Mouse (Mus musculus) adrenal gland, adult 18-20 months (tissue): ENCODE measurements at regions not wholly inside any gene's neighbourhood (a gene's known extent, or its start where the extent isn't known, plus 50 kb on each side); places are given as distances from the start of the nearest gene placed in this dataset.

Source experiments
- DNase-seq, 2 experiments: peaks; one replicate each; pipeline ENCODE4 v3.0.0; 2021 to 2022; ENCODE audit warnings: low spot score in 2 of 2

DNA sequence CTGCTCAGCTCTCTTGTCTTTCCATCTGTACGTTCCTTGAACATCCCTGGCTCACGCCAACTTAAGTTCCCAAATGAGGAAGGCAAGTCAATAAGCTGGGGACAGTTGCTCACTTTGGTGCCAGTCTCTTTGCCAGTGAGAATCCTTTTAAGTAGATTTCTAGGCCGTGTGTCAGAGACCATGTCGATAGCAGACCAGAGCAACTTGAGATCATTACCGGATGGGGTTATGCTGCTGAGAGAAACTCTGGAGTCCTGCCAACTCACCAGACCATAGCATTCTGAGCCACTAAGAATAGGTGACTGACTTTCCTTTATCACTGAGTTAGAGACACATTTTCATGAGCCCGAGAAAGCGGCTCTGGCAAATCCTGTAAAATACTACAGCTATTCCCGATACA lies 123.5 kb upstream of the Ado start:
- DNase-seq: no peak

- DNase-seq: no peak
These were observed 120.3 kb upstream of the Ado start for GRCm38 (mm10) chr10:67669066-67669465.

GRCm38 (mm10) chr10:67663028-67663427 lies 114.3 kb upstream of the Ado start:
- DNase-seq: no peak

GRCm38 (mm10) chr10:67661666-67662065 lies 112.9 kb upstream of the Ado start:
- no peak for DNase-seq

- no peak for DNase-seq
These were observed 109.3 kb upstream of the Ado start for GRCm38 (mm10) chr10:67658005-67658545.

DNA sequence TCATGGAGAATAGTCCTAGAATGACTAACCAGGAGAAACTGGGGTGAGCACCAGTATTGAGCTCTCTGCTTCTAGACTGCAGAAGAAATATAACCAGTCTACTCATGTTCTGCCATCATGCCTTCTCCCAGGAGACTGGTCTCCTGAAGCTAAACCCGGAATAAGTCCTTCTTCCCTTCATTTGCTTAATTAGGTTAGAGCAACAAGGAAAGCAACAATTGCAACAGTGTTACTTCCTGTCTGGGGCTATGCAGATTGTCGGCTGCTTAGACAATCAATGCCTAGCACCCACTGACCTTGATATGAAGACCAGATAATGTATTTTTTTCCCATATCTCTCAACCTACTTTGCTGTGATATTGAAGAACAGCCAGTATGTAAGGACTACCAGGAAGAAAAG lies 108.5 kb upstream of the Ado start:
- DNase-seq: no peak

GRCm38 (mm10) chr10:67654518-67654917 lies 105.8 kb upstream of the Ado start:
- no peak for DNase-seq

DNA sequence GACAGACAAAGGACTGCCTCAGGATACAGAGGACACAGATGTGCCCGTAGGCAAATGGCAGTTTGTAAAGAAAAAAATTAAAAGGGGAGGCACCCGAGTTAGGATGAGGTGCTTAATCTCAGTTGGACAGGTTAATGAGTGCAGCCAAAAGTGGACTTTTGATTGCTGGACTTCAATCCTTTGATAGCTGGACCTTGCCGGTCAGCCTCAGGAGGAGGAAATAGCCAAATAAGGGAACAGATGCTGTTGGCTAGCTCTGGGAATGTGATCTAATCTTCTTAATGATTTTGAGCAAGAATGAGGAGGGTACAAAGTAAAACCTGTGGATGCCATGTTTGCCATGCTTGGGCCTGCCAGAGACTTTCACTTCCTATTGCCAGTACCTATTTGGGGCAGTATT lies 103.5 kb upstream of the Ado start:
- DNase-seq: no peak

GRCm38 (mm10) chr10:67651386-67651785 lies 102.6 kb upstream of the Ado start:
- DNase-seq: no peak

GRCm38 (mm10) chr10:67647777-67648727 lies 99.3 kb upstream of the Ado start:
- DNase-seq: peak; percentile 22 to 31

DNA sequence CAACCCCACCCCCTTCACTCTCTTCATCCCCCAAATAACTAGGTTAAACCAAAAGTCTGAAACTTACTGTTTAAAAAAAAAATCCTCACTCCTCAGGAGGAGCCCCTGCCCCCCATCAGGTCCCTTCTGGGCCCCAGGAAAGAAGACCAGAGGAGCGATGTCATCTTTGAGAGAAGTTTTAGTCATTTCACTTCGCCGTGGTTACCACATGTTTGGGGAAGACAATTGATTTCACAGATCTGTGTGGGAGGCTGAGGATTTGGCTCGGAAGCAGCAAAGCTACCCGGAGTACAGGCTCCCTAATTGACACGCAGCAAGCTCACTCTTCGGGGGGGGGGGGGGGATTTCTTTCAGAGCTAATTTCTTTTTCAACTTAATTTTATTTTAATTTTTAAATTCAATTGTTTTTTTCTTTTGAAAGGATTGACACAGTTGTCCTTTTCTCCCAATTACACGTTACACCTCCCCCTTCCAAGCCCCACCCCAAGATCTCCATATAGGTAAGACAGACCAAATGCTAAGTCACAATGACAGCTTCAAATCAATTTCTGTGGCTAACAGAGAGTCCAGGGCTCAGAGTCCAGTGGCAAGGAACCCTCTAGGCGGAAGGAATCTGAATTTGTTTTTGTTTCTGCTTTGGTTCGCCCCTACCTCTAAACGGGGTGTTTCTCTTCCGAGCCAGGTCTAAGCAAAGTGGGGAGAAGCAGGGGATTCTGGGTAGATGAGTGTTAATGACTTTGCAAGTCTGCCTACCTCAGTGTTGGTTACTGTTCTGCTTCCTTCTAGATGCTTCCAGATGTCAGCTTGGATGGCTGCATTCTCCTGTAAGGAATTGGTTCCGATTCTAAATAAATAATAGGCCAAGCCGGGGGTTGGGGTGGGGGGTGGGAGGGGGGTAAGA lies 98.2 kb upstream of the Ado start:
- no peak for DNase-seq

DNA sequence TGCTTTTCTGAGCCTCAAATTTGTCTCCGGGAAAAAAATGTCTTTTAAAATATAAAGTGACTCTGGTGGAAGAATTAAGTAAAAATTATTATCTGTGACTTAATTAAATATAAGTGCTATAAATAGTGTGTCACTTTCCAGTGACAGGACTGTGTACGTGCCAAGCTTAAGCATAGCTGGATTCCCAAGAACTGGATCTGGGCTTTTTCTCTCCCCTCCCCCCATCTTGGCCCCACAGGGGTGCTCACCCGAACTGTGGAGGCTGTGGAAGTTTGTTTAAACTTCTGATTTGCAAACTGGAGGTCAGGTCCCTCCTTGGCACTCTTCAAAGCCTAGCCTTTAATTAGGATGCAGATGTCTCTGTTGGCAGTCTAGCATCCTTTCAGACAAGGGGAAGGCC lies 97.1 kb upstream of the Ado start:
- DNase-seq: no peak

DNA sequence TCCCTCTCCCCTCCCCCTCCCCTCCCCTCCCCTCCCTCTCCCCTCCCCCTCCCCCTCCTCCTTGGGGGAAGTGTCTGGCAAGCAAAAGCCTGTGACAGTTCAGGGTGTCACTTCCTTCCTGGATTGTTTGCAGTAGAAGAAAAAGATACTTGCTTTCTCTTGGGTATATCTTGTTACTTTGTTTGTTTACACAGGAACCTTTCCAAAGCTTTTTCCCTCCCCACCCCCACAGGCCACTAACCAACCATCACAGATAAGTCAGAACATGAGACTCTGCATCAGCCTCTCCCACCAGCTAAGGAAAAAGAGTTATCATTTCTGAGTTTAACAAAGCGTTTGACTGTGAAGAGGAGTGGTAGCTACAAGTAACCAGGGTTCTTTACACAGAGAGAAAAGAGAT lies 95.5 kb upstream of the Ado start:
- DNase-seq: no peak

DNA sequence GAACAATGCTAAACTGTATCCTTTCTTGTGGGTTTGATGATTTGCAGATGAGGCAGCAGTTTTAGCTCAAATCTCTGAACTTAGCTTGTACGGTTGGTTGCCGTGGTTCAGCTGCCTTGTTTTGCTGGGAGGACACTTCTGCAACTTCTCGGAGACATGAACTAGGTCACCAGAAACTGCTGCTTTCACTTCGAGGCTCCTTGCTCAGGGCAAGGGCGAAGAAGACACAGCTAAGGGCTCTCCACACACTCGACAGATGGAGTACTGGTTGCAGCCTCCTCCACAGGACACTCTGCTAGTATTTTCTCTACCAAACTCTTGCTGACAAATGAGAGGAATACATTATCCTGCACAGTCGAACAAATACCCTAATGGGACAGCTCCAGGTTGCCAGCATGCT lies 94.9 kb upstream of the Ado start:
- no peak for DNase-seq

GRCm38 (mm10) chr10:67637339-67637738 lies 88.6 kb upstream of the Ado start:
- DNase-seq: no peak

GRCm38 (mm10) chr10:67636569-67636968 lies 87.8 kb upstream of the Ado start:
- peak in 1 of 2 experiments; percentile 24 for DNase-seq

- no peak for DNase-seq
These were observed 86.0 kb upstream of the Ado start for GRCm38 (mm10) chr10:67634795-67635194.

DNA sequence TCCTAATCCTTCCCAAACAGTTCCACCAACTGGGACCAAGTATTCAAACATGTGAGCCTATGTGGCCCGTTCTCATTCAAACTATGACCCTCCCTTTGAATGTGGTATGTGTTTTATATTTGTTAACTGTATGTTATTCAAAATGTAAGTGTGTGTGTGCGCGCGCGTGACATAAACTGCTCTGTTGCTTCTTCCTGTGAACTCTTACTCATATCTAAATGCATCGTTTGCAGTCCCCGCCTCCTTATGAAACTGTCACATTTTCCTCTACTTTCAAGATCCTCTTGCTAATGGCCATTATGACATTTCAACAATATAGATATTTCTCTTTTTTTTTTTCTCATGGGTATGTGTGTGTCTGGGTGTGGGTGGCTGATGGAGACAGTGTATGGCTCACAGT lies 84.3 kb upstream of the Ado start:
- no peak for DNase-seq

DNA sequence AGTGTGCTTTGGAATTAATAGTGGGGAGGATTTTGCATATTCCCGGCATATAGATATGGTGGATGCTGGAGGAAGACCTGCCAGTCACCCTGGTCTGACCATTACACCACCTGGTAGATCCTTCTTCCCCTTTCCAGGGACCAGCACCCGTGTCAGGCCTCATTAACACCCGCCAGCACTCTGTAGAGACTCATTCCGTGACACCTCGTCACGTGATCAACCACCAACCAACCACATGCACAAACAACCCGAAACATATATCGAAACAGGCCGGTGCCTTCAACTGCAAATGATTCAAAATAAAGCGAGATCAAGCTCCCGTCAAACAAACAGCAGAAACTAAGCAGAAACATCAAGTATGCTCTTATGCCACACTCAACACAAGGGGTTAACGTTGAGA lies 74.6 kb upstream of the Ado start:
- no peak for DNase-seq

DNA sequence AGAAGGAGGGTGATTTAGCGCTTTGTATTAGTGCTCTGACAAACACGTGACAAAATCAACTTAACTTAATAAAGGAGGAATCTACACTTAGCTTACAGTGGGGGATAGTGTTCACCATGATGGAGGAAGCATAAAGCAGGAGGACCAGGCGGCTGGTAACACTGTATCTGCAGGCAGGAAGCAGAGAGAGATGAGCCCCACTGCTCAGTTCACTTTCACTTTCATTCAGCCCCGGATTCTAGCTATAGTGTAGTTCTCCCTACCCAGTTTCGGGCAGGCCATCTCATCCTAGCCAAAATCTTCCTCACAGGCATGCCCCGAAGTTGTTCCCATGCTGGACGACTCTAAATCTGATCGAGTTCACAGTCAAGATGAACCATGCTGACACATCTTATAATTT lies 71.3 kb upstream of the Ado start:
- no peak for DNase-seq

DNA sequence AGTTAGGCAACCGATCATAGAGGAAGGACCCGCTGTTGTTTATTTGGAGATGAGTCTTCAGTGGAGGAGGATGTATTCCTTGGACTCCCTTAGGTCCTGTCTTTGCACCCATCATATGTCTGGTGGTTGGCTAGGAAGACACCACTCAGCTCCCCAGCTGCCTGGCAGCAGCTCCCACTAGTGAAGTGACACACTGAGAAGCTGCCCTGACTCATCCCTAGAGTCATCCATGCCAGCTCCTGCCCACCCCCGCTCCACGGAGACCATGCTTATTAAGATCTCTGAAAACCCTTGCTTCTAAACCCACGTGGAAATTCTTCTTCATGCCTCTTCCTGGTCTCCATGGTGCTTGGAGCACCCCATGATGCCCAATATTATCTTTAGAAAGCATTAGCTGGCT lies 69.4 kb upstream of the Ado start:
- DNase-seq: no peak

GRCm38 (mm10) chr10:67615016-67615415 lies 66.3 kb upstream of the Ado start:
- DNase-seq: no peak
